Mouse (Mus musculus): Measurements from ENCODE around the gene Ankrd16. TPM values are rescaled to one million over a fixed set of nuclear protein-coding genes. Genes with fewer than 3 reads are reported as not detected.

Ankrd16 gene
- total and polyA plus RNA-seq, 3 experiments: 16.6 to 27.9 (median 16.6) TPM

DNA sequence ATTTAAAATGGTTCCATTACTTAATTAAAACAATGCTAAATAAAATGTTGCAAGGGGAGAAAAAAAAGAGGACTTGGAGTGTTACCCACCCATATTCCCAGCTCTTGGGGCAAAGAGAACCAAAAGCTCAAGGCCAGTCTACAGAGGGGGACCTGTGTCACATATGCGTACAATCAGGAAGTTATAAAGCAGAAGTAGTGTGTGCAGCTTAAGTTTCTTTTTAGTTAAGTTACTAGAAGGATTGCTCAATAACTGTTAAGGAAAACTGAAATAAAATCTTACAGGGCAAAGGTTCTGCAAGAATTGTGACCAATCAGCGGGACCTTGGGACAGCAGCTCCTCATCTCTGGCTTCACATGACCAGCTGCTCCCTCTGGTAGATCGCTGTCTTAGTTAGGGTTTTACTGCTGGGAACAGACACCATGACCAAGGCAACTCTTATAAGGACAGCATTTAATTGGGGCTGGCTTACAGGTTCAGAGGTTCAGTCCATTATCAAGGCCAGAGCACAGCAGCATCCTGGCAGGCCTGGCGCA lies 38.1 kb upstream of the Ankrd16 start:
- Histone ChIP-seq H3K4me3 (no peak overlapping the region), H3K4me1 (ENCODE audit: control insufficient read depth, insufficient read depth, low read length) (no peaks in the 10 kb centered on the region), H3K79me2 (replicated peaks; ENCODE audit: control insufficient read depth, insufficient read depth, low read length) (no peaks in the 10 kb centered on the region), H3K9ac (ENCODE audit: low read depth, low read length) (no peak overlapping the region), H3K36me3 (ENCODE audit: control insufficient read depth, insufficient read depth, low read length) (no peaks in the 10 kb centered on the region; the same call in 1 of the 2 replicates), H3K27me3 (ENCODE audit: control insufficient read depth, insufficient read depth, low read length) (no peaks in the 10 kb centered on the region), H3K27ac (no peak overlapping the region)
- WGBS: 93% methylated on average over 4 of the region's 4 CpGs
- no peak for TF ChIP-seq CTCF (IDR thresholded peaks at IDR 0.05)
- intact Hi-C loops (cut with DNase I): no loop called here
- DNase-seq: no peak

DNA sequence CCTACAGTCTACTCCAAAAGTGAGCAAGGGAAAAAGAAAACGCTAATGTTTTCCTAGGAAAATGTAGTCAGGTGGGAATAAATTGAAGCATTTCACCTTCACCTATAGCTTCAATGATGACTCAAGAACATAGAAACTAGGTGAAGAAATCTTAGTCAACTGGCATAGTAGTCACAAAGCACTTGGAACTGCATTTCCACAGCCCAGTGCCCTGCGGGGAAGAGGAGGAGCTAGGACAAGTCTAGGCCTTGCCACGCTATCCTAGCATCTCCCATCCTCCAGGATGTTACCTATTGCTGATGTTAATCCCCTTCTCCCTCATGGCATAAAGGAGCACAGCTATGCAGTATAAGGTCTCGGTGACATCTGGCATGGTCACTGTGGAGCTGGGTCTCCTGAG lies 15.1 kb upstream of the Ankrd16 start:
- no peaks in the 10 kb centered on the region for H3K27me3 ChIP-seq (ENCODE audit: control insufficient read depth, insufficient read depth, low read length)
- H3K27ac ChIP-seq: no peak overlapping the region
- H3K79me2 ChIP-seq (replicated peaks; ENCODE audit: control insufficient read depth, insufficient read depth, low read length): 0 out of 2 replicates have a peak, but pooled peaks cover 2% of the 10 kb centered on the region
- peaks cover 18% of the 10 kb centered on the region for H3K36me3 ChIP-seq (ENCODE audit: control insufficient read depth, insufficient read depth, low read length)
- H3K4me1 ChIP-seq (ENCODE audit: control insufficient read depth, insufficient read depth, low read length): peaks cover 3% of the 10 kb centered on the region
- TF ChIP-seq CTCF (IDR thresholded peaks at IDR 0.05) (no peak), EP300 (IDR thresholded peaks at IDR 0.05; ENCODE audit: insufficient read depth, low read depth, low read length) (no peak), POLR2A (IDR thresholded peaks at IDR 0.05; ENCODE audit: insufficient read depth, low read depth, low read length) (no peak)
- H3K9ac ChIP-seq (ENCODE audit: low read depth, low read length): no peak overlapping the region
- WGBS: 90% methylated on average over 4 of the region's 4 CpGs
- no peak overlapping the region for H3K4me3 ChIP-seq
- intact Hi-C loops (cut with DNase I): loop anchor here (5.0 kb wide), 1 partner anchor 45 kb away; no protein-coding TSS in a partner anchor
- DNase-seq: no peak

DNA sequence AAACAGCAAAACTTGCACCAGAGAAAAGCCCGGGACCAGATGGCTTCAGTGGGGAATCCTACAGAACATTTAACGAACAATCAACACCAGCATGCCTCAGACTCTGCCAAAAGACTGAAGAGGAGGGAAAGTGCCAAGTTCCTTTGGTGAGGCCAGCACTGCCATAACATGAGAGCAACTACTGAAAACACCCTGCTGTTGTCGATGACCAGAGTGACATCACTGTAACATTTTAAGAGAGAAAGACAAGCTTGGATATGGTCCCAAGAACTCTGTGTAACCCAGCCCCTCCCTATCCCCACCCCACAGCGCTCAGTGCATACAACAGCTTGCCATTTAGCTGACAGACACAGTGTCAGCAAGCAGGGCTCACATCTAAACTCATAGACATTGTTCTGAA lies 12.0 kb upstream of the Ankrd16 start:
- H3K9ac ChIP-seq (ENCODE audit: low read depth, low read length): no peak overlapping the region
- H3K36me3 ChIP-seq (ENCODE audit: control insufficient read depth, insufficient read depth, low read length): peaks cover 23% of the 10 kb centered on the region
- H3K79me2 ChIP-seq (replicated peaks; ENCODE audit: control insufficient read depth, insufficient read depth, low read length): 0 out of 2 replicates have a peak, but pooled peaks cover 2% of the 10 kb centered on the region
- H3K4me3 ChIP-seq: no peak overlapping the region
- intact Hi-C loops (cut with DNase I): no loop called here
- H3K4me1 ChIP-seq (ENCODE audit: control insufficient read depth, insufficient read depth, low read length): peaks cover 5% of the 10 kb centered on the region
- TF ChIP-seq POLR2A (IDR thresholded peaks at IDR 0.05; ENCODE audit: insufficient read depth, low read depth, low read length) (no peak), EP300 (IDR thresholded peaks at IDR 0.05; ENCODE audit: insufficient read depth, low read depth, low read length) (0 out of 2 replicates have a peak, but pooled peaks have one; percentile 6)
- DNase-seq: peak in 1 of 2 experiments; percentile 37
- 36% methylated on average over 4 of the region's 4 CpGs for WGBS
- H3K27me3 ChIP-seq (ENCODE audit: control insufficient read depth, insufficient read depth, low read length): no peaks in the 10 kb centered on the region
- no peak overlapping the region for H3K27ac ChIP-seq

DNA sequence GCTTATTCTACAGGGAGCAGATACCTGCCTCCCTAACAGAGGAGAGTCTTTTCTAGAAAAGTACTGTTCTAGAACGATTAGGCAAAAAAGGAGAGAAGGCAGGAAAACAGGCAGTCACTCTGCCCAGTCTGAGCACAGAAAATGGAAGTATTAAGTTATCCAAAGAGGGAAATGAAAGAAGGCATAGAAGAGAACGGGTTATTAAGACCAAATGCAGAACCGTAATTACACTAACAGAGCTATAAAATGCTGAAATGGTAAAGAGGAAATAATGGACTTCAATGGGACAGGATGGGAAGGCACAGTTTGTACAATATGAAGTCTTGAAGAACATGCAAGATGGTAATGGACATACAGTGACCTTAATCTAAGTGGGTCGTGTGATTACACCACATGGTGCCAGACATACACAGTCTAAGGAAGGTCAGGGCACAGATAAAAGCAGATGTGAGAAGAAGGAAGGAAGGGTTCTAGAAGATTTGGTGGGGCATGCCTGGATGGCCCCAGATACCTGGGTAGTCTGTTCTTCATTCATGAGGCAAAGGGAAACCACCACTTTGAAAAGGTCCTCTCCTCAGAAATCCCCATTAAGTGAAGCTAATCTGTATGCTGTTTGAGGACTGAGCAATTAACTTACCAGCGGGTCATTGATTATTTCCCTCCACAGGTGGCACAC lies 11.1 kb upstream of the Ankrd16 start:
- TF ChIP-seq POLR2A (IDR thresholded peaks at IDR 0.05; ENCODE audit: insufficient read depth, low read depth, low read length): no peak
- no peak for TF ChIP-seq EP300 (IDR thresholded peaks at IDR 0.05; ENCODE audit: insufficient read depth, low read depth, low read length)
- TF ChIP-seq CTCF (IDR thresholded peaks at IDR 0.05): no peak
- intact Hi-C loops (cut with DNase I): no loop called here
- WGBS: 72% methylated on average over 5 of the region's 5 CpGs
- Histone ChIP-seq H3K4me1 (ENCODE audit: control insufficient read depth, insufficient read depth, low read length) (peaks cover 5% of the 10 kb centered on the region), H3K4me3 (no peak overlapping the region), H3K27me3 (ENCODE audit: control insufficient read depth, insufficient read depth, low read length) (no peaks in the 10 kb centered on the region), H3K9ac (ENCODE audit: low read depth, low read length) (no peak overlapping the region), H3K27ac (no peak overlapping the region; the same call in 1 of the 2 replicates), H3K79me2 (replicated peaks; ENCODE audit: control insufficient read depth, insufficient read depth, low read length) (0 out of 2 replicates have a peak, but pooled peaks cover 2% of the 10 kb centered on the region), H3K36me3 (ENCODE audit: control insufficient read depth, insufficient read depth, low read length) (peaks cover 23% of the 10 kb centered on the region)
- DNase-seq: no peak

DNA sequence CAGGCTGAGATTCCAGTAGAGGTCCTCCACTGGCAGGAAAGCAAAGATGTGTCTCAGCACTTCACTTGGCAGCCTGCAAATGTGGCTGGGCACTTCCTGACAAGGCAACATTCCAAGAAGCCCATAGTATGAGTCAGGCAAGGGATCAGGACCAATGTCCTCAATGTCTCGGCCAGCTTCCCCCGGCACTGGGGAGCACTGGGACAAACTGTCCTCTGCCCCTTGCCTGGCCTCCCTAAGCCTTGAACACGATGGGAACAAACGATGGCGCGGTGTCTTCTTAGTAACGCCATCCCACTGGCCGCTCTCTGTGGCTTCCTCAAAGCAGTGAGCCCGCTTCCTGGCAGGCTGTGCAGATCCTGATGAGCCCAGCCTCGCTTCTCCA lies 10.5 kb upstream of the Ankrd16 start:
- 64% methylated on average over 10 of the region's 10 CpGs for WGBS
- Histone ChIP-seq H3K36me3 (ENCODE audit: control insufficient read depth, insufficient read depth, low read length) (peaks cover 23% of the 10 kb centered on the region), H3K4me1 (ENCODE audit: control insufficient read depth, insufficient read depth, low read length) (peaks cover 5% of the 10 kb centered on the region), H3K27me3 (ENCODE audit: control insufficient read depth, insufficient read depth, low read length) (no peaks in the 10 kb centered on the region), H3K4me3 (no peak overlapping the region), H3K9ac (ENCODE audit: low read depth, low read length) (no peak overlapping the region), H3K27ac (no peak overlapping the region; the same call in 1 of the 2 replicates), H3K79me2 (replicated peaks; ENCODE audit: control insufficient read depth, insufficient read depth, low read length) (0 out of 2 replicates have a peak, but pooled peaks cover 2% of the 10 kb centered on the region)
- DNase-seq: peak; percentile 24 to 35
- intact Hi-C loops (cut with DNase I): no loop called here
- no peak for TF ChIP-seq CTCF (IDR thresholded peaks at IDR 0.05)

DNA sequence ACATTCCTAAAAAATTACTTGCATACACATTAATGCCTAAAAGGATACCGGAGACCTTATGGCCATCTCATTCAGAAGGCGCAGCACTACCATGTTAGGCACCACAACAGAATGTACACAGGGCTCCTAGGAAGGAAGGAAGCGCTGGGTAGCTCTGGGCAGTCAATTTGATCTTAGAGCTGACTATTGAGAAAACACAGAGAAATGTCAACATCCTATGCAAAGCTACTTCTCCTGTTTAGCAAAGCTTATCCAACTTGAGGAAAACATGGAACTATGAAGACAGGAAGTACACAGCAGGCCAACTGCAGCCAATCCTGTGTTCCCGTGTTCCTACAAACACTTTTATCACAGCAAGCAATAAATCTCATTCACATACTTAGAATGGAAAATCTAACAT lies 6.0 kb upstream of the Ankrd16 start:
- Histone ChIP-seq H3K36me3 (ENCODE audit: control insufficient read depth, insufficient read depth, low read length) (peaks cover 9% of the 10 kb centered on the region), H3K4me3 (no peak overlapping the region), H3K4me1 (ENCODE audit: control insufficient read depth, insufficient read depth, low read length) (peaks cover 9% of the 10 kb centered on the region), H3K27me3 (ENCODE audit: control insufficient read depth, insufficient read depth, low read length) (no peaks in the 10 kb centered on the region), H3K27ac (no peak overlapping the region), H3K79me2 (replicated peaks; ENCODE audit: control insufficient read depth, insufficient read depth, low read length) (no peaks in the 10 kb centered on the region), H3K9ac (ENCODE audit: low read depth, low read length) (no peak overlapping the region)
- no peak for DNase-seq
- intact Hi-C loops (cut with DNase I): loop anchor here (10.0 kb wide), 1 partner anchor 167 kb away; the partner anchor contains the start of gene Rbm17
- WGBS: 74% methylated on average over 4 of the region's 4 CpGs
- TF ChIP-seq EP300 (IDR thresholded peaks at IDR 0.05; ENCODE audit: insufficient read depth, low read depth, low read length): no peak
- TF ChIP-seq CTCF (IDR thresholded peaks at IDR 0.05): no peak
- no peak for TF ChIP-seq POLR2A (IDR thresholded peaks at IDR 0.05; ENCODE audit: insufficient read depth, low read depth, low read length)
